Mouse (Mus musculus): ENCODE results near the gene Irx3. TPM values are rescaled to one million over a fixed set of nuclear protein-coding genes. Genes with fewer than 3 reads are reported as not detected.

Gene Irx3
- total RNA-seq (2014; fragmentation: Nextera tagmentation), result not detected in 2 replicates
- total RNA-seq (2017), result not detected in 2 replicates

- peak; percentile 48 for ATAC-seq (replicated peaks; ENCODE audit: poor library complexity, severe bottlenecking)
Measured at GRCm38 (mm10) chr8:91801839-91802238, at the start of gene Irx3. Gene Irx3 (minus strand): TSS chr8:91802067.

GRCm38 (mm10) chr8:91851359-91851758 lies 49.5 kb upstream of the Irx3 start:
- ATAC-seq (replicated peaks; ENCODE audit: poor library complexity, severe bottlenecking), result no peak

- ATAC-seq (replicated peaks; ENCODE audit: poor library complexity, severe bottlenecking), result no peak
Measured at GRCm38 (mm10) chr8:91849984-91850383, 48.1 kb upstream of the Irx3 start.

GRCm38 (mm10) chr8:91849529-91849928 lies 47.7 kb upstream of the Irx3 start:
- ATAC-seq (replicated peaks; ENCODE audit: poor library complexity, severe bottlenecking), result no peak

GRCm38 (mm10) chr8:91845641-91846040 lies 43.8 kb upstream of the Irx3 start:
- ATAC-seq (replicated peaks; ENCODE audit: poor library complexity, severe bottlenecking), result no peak

GRCm38 (mm10) chr8:91837131-91837530 lies 35.3 kb upstream of the Irx3 start:
- no peak for ATAC-seq (replicated peaks; ENCODE audit: poor library complexity, severe bottlenecking)

- no peak for ATAC-seq (replicated peaks; ENCODE audit: poor library complexity, severe bottlenecking)
Measured at GRCm38 (mm10) chr8:91836685-91837084, 34.8 kb upstream of the Irx3 start.

- ATAC-seq (replicated peaks; ENCODE audit: poor library complexity, severe bottlenecking), result no peak
Measured at GRCm38 (mm10) chr8:91827661-91828060, 25.8 kb upstream of the Irx3 start.

GRCm38 (mm10) chr8:91827192-91827591 lies 25.3 kb upstream of the Irx3 start:
- ATAC-seq (replicated peaks; ENCODE audit: poor library complexity, severe bottlenecking), result no peak

- ATAC-seq (replicated peaks; ENCODE audit: poor library complexity, severe bottlenecking), result no peak
Measured at GRCm38 (mm10) chr8:91823357-91823756, 21.5 kb upstream of the Irx3 start.

- ATAC-seq (replicated peaks; ENCODE audit: poor library complexity, severe bottlenecking), result no peak
Measured at GRCm38 (mm10) chr8:91822746-91823145, 20.9 kb upstream of the Irx3 start.

GRCm38 (mm10) chr8:91821976-91822375 lies 20.1 kb upstream of the Irx3 start:
- no peak for ATAC-seq (replicated peaks; ENCODE audit: poor library complexity, severe bottlenecking)

- no peak for ATAC-seq (replicated peaks; ENCODE audit: poor library complexity, severe bottlenecking)
Measured at GRCm38 (mm10) chr8:91819778-91820177, 17.9 kb upstream of the Irx3 start.

- no peak for ATAC-seq (replicated peaks; ENCODE audit: poor library complexity, severe bottlenecking)
Measured at GRCm38 (mm10) chr8:91818784-91819183, 16.9 kb upstream of the Irx3 start.

GRCm38 (mm10) chr8:91814106-91814505 lies 12.2 kb upstream of the Irx3 start:
- no peak for ATAC-seq (replicated peaks; ENCODE audit: poor library complexity, severe bottlenecking)

- ATAC-seq (replicated peaks; ENCODE audit: poor library complexity, severe bottlenecking), result no peak
Measured at GRCm38 (mm10) chr8:91806720-91807241, 4.9 kb upstream of the Irx3 start.

GRCm38 (mm10) chr8:91806084-91806719 lies 4.3 kb upstream of the Irx3 start:
- no peak for ATAC-seq (replicated peaks; ENCODE audit: poor library complexity, severe bottlenecking)

- ATAC-seq (replicated peaks; ENCODE audit: poor library complexity, severe bottlenecking), result no peak; the same call in 1 of the 2 replicates
Measured at GRCm38 (mm10) chr8:91805254-91805671, 3.4 kb upstream of the Irx3 start.

GRCm38 (mm10) chr8:91804403-91805253 lies 2.8 kb upstream of the Irx3 start:
- no peak for ATAC-seq (replicated peaks; ENCODE audit: poor library complexity, severe bottlenecking)

- ATAC-seq (replicated peaks; ENCODE audit: poor library complexity, severe bottlenecking), result no peak
Measured at GRCm38 (mm10) chr8:91803515-91804402, 1.9 kb upstream of the Irx3 start.

Data from granulocyte monocyte progenitor cell, adult 5-6 weeks (primary cell).